Mouse (Mus musculus): ENCODE measurements at regions not wholly inside any gene's neighbourhood (a gene's known extent, or its start where the extent isn't known, plus 50 kb on each side); places are given as distances from the start of the nearest gene placed in this dataset.

GRCm38 (mm10) chr4:7191912-7192311 lies 1046.9 kb downstream of the Car8 start:
- no peak overlapping the region for H3K4me3 ChIP-seq (replicated peaks; ENCODE audit: extremely low read depth, low read depth, low read length)
- TF ChIP-seq POLR2A (IDR thresholded peaks at IDR 0.05; ENCODE audit: borderline replicate concordance, extremely low read depth, low read depth, low read length) (no peak), CTCF (IDR thresholded peaks at IDR 0.05; ENCODE audit: insufficient read depth, low read length) (no peak)
- 75% methylated on average over 3 of the region's 3 CpGs for WGBS
- H3K4me1 ChIP-seq (ENCODE audit: control insufficient read depth, insufficient read depth, low read length) = no peaks in the 10 kb centered on the region
- no peak for DNase-seq

- TF ChIP-seq CTCF (IDR thresholded peaks at IDR 0.05; ENCODE audit: insufficient read depth, low read length) (no peak), POLR2A (IDR thresholded peaks at IDR 0.05; ENCODE audit: borderline replicate concordance, extremely low read depth, low read depth, low read length) (no peak)
- DNase-seq = no peak
- Histone ChIP-seq H3K4me3 (replicated peaks; ENCODE audit: extremely low read depth, low read depth, low read length) (no peak overlapping the region), H3K4me1 (ENCODE audit: control insufficient read depth, insufficient read depth, low read length) (no peaks in the 10 kb centered on the region)
- 89% methylated on average over 3 of the region's 3 CpGs for WGBS
Measured at GRCm38 (mm10) chr4:7191228-7191627, 1047.6 kb downstream of the Car8 start.

- no peak for DNase-seq
- 77% methylated on average over 9 of the region's 9 CpGs for WGBS
- H3K4me3 ChIP-seq (replicated peaks; ENCODE audit: extremely low read depth, low read depth, low read length) = no peak overlapping the region
- no peaks in the 10 kb centered on the region for H3K4me1 ChIP-seq (ENCODE audit: control insufficient read depth, insufficient read depth, low read length)
- TF ChIP-seq CTCF (IDR thresholded peaks at IDR 0.05; ENCODE audit: insufficient read depth, low read length) = no peak
- TF ChIP-seq POLR2A (IDR thresholded peaks at IDR 0.05; ENCODE audit: borderline replicate concordance, extremely low read depth, low read depth, low read length) = no peak
Measured at GRCm38 (mm10) chr4:7175030-7175429, 1063.8 kb downstream of the Car8 start.

DNA sequence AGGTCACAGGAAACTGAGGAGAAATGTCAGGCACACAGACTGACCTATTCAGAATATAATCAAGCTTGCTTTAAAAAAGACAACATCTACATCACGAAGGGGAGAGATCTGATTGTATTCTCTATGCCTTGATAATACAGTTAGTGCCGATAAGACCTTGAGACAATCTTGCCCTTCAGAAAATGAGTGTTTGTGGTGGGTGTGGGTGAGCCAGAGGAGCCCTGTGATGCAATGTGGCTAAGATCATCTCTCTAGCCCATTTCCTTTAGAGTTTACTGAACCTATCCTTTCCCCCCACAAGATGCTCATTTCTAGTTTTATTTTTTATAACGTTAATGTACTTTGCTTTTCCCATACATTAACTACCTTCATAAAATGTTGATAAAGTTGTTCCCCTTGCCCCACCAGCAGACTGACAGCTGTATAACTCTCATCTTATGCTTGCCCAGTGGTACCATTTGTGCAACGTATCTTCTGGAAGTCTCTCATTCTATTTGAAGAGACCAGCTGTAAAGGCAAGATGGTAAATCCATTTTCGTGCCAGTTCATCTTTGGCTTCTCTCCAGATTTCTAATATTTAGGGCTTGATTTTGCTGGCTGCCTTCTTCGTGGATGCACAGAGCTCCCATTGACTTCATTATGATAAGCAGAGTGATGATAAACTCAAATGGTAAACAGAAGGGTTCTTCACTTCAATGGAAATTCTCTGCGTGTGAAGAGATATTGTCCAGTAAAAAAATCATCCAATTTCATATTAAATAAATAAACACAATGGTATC lies 1066.1 kb downstream of the Car8 start:
- Histone ChIP-seq H3K4me3 (replicated peaks; ENCODE audit: extremely low read depth, low read depth, low read length) (no peak overlapping the region), H3K4me1 (ENCODE audit: control insufficient read depth, insufficient read depth, low read length) (no peaks in the 10 kb centered on the region)
- TF ChIP-seq CTCF (IDR thresholded peaks at IDR 0.05; ENCODE audit: insufficient read depth, low read length) = no peak
- TF ChIP-seq POLR2A (IDR thresholded peaks at IDR 0.05; ENCODE audit: borderline replicate concordance, extremely low read depth, low read depth, low read length) = no peak
- DNase-seq = no peak
- 66% methylated on average over 7 of the region's 7 CpGs for WGBS

- Histone ChIP-seq H3K4me3 (replicated peaks; ENCODE audit: extremely low read depth, low read depth, low read length) (no peak overlapping the region), H3K4me1 (ENCODE audit: control insufficient read depth, insufficient read depth, low read length) (no peaks in the 10 kb centered on the region)
- TF ChIP-seq POLR2A (IDR thresholded peaks at IDR 0.05; ENCODE audit: borderline replicate concordance, extremely low read depth, low read depth, low read length) (no peak), CTCF (IDR thresholded peaks at IDR 0.05; ENCODE audit: insufficient read depth, low read length) (no peak)
- WGBS = 69% methylated on average over 4 of the region's 4 CpGs
- DNase-seq = no peak
Measured at GRCm38 (mm10) chr4:7171637-7172417, 1067.0 kb downstream of the Car8 start.

GRCm38 (mm10) chr4:7161411-7161810 lies 1077.4 kb downstream of the Car8 start:
- no peaks in the 10 kb centered on the region for H3K4me1 ChIP-seq (ENCODE audit: control insufficient read depth, insufficient read depth, low read length)
- 81% methylated on average over 4 of the region's 4 CpGs for WGBS
- no peak for DNase-seq
- TF ChIP-seq POLR2A (IDR thresholded peaks at IDR 0.05; ENCODE audit: borderline replicate concordance, extremely low read depth, low read depth, low read length) = no peak
- no peak for TF ChIP-seq CTCF (IDR thresholded peaks at IDR 0.05; ENCODE audit: insufficient read depth, low read length)
- H3K4me3 ChIP-seq (replicated peaks; ENCODE audit: extremely low read depth, low read depth, low read length) = no peak overlapping the region

GRCm38 (mm10) chr4:7157883-7158282 lies 1081.0 kb downstream of the Car8 start:
- no peaks in the 10 kb centered on the region for H3K4me1 ChIP-seq (ENCODE audit: control insufficient read depth, insufficient read depth, low read length)
- no peak for DNase-seq
- TF ChIP-seq CTCF (IDR thresholded peaks at IDR 0.05; ENCODE audit: insufficient read depth, low read length) = no peak
- TF ChIP-seq POLR2A (IDR thresholded peaks at IDR 0.05; ENCODE audit: borderline replicate concordance, extremely low read depth, low read depth, low read length) = no peak
- H3K4me3 ChIP-seq (replicated peaks; ENCODE audit: extremely low read depth, low read depth, low read length) = no peak overlapping the region
- whole genome bisulfite sequencing = 53% methylated on average over 3 of the region's 3 CpGs

DNA sequence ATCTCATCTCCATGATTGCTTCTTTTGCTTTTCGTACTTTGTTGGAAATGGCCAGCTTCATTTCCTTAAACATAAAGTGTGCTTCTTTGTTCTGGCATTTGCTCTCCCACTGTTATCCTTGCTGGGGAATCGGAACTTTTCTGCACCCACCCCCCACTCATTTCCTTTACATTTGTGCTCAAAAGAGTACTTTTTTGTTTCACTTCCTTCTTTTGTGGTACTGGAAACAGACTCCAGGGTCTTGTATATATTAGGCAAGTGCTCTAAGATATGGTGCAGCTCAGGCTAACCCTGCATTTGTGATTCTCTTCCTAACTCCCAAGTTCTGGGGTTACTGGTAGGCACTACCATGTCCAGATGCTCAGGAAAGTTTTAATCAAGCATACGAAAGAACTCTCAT lies 1084.6 kb downstream of the Car8 start:
- Histone ChIP-seq H3K4me1 (ENCODE audit: control insufficient read depth, insufficient read depth, low read length) (no peaks in the 10 kb centered on the region), H3K4me3 (replicated peaks; ENCODE audit: extremely low read depth, low read depth, low read length) (no peak overlapping the region)
- 64% methylated on average over 3 of the region's 3 CpGs for WGBS
- no peak for DNase-seq
- no peak for TF ChIP-seq POLR2A (IDR thresholded peaks at IDR 0.05; ENCODE audit: borderline replicate concordance, extremely low read depth, low read depth, low read length)
- no peak for TF ChIP-seq CTCF (IDR thresholded peaks at IDR 0.05; ENCODE audit: insufficient read depth, low read length)

DNA sequence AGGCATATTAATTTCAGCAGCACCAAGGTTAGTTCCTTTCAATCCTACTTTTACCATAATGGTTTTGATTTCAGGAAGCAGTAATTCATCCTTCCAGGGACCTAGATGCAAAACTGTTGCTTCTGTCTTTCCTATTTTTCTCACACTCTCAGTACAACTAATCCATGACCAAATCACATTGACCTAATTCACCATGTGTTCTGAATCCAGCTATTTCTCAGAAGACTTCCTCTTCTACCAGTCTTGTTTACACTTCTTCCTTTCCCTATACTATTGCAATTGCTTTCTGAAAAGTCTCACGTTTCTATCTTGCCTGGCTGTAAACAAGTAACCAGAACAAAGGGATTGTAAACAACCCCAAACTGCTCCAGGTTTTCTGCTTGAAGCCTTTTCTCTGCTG lies 1085.0 kb downstream of the Car8 start:
- TF ChIP-seq CTCF (IDR thresholded peaks at IDR 0.05; ENCODE audit: insufficient read depth, low read length) (no peak), POLR2A (IDR thresholded peaks at IDR 0.05; ENCODE audit: borderline replicate concordance, extremely low read depth, low read depth, low read length) (no peak)
- WGBS = 8% methylated on average over 1 of the region's 1 CpGs
- no peak overlapping the region for H3K4me3 ChIP-seq (replicated peaks; ENCODE audit: extremely low read depth, low read depth, low read length)
- H3K4me1 ChIP-seq (ENCODE audit: control insufficient read depth, insufficient read depth, low read length) = no peaks in the 10 kb centered on the region
- no peak for DNase-seq

- TF ChIP-seq POLR2A (IDR thresholded peaks at IDR 0.05; ENCODE audit: borderline replicate concordance, extremely low read depth, low read depth, low read length) (no peak), CTCF (IDR thresholded peaks at IDR 0.05; ENCODE audit: insufficient read depth, low read length) (no peak)
- no peak for DNase-seq
- Histone ChIP-seq H3K4me3 (replicated peaks; ENCODE audit: extremely low read depth, low read depth, low read length) (no peak overlapping the region), H3K4me1 (ENCODE audit: control insufficient read depth, insufficient read depth, low read length) (no peaks in the 10 kb centered on the region)
- 39% methylated on average over 2 of the region's 2 CpGs for WGBS
Measured at GRCm38 (mm10) chr4:7145756-7146155, 1093.1 kb downstream of the Car8 start.

Data from lung, adult 2 months (tissue).